8 mouse cellular contexts compared by ENCODE assay signal in the genomic region with DNA sequence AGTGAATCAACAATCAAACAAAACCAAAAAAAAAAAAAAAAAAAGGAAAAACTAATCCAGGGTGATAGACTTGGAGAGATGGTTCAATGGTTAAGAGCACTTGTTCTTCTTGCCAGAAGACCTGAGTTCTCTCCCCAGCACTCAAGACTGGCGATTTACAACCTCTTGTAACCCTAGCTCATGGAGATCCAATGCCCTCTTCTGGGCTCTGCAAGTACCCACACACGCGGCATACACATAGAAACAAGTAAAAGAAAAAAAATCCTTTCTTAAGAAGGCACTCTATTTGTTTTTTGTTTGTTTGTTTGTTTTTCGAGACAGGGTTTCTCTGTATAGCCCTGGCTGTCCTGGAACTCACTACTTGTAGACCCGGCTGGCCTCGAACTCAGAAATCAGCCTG. TPM values are rescaled to one million over a fixed set of nuclear protein-coding genes. Genes with fewer than 3 reads are reported as not detected.
A peak's percentile ranks its signal among the peaks of the same experiment; 100 is the strongest.
DNase-seq lines count a peak whose midpoint lies in the region; ATAC-seq and TF ChIP-seq lines count a peak whose summit lies in the region.

No protein-coding gene starts in this region.

- H3K4me1 ChIP-seq in cerebellum, adult 2 months (ENCODE audit: control insufficient read depth, insufficient read depth, low read length) = no peaks in the 10 kb centered on the region
- peaks cover 7% of the 10 kb centered on the region; the same call in 1 of the 2 replicates for H3K4me1 ChIP-seq in lung, postnatal 0 days (ENCODE audit: insufficient read depth, low read depth, low read length)
- 0 out of 2 replicates have a peak, but pooled peaks cover 4% of the 10 kb centered on the region for H3K4me1 ChIP-seq in lung, adult 2 months (ENCODE audit: control insufficient read depth, insufficient read depth, low read length)
- H3K4me1 ChIP-seq in limb, embryonic 13.5 days = peaks cover 13% of the 10 kb centered on the region
- H3K4me1 ChIP-seq in stomach, embryonic 14.5 days (ENCODE audit: control insufficient read depth, insufficient read depth, low read length) = peaks cover 7% of the 10 kb centered on the region; the same call in 1 of the 2 replicates

- peak overlapping the region; percentile 97 for H3K4me3 ChIP-seq in cerebellum, adult 2 months (replicated peaks; ENCODE audit: insufficient read depth, low read depth, low read length)
- 0 out of 2 replicates have a peak overlapping the region, but pooled peaks have one; percentile 82 for H3K4me3 ChIP-seq in lung, postnatal 0 days (ENCODE audit: low read depth, low read length)
- no peak overlapping the region for H3K4me3 ChIP-seq in lung, adult 2 months (replicated peaks; ENCODE audit: extremely low read depth, low read depth, low read length)
- peak overlapping the region; percentile 81 for H3K4me3 ChIP-seq in limb, embryonic 13.5 days
- H3K4me3 ChIP-seq in stomach, embryonic 14.5 days (ENCODE audit: low read depth, low read length) = peak overlapping the region; percentile 59

- TF ChIP-seq CTCF in cerebellum, adult 2 months (IDR thresholded peaks at IDR 0.05; ENCODE audit: borderline replicate concordance, insufficient read depth, low read depth, low read length) = no peak
- TF ChIP-seq CTCF in lung, postnatal 0 days (IDR thresholded peaks at IDR 0.05) = no peak; the same call in 1 of the 2 replicates
- TF ChIP-seq CTCF in lung, adult 2 months (IDR thresholded peaks at IDR 0.05; ENCODE audit: insufficient read depth, low read length) = no peak

- WGBS in cerebellum, adult 2 months = 84% methylated on average over 6 of the region's 6 CpGs
- WGBS in lung, postnatal 0 days = 83% methylated on average over 6 of the region's 6 CpGs
- 80% methylated on average over 6 of the region's 6 CpGs for WGBS in lung, adult 2 months
- WGBS in limb, embryonic 13.5 days = 84% methylated on average over 6 of the region's 6 CpGs
- WGBS in stomach, embryonic 14.5 days = 88% methylated on average over 6 of the region's 6 CpGs

- ATAC-seq in cerebellum, adult (ENCODE audit: insufficient number of reproducible peaks, low FRiP score, low TSS enrichment) = no peak
- ATAC-seq in lung, postnatal 0 days = no peak
- ATAC-seq in limb, embryonic 13.5 days (ENCODE audit: low FRiP score, low read depth) = no peak
- ATAC-seq in stomach, embryonic 14.5 days (ENCODE audit: insufficient number of reproducible peaks, insufficient read depth, low FRiP score, low read depth) = no peak

- DNase-seq in cerebellum, adult 2 months = no peak
- no peak for DNase-seq in lung, postnatal 0 days (ENCODE audit: low spot score)
- DNase-seq in lung, adult 2 months = no peak
- DNase-seq in layer of hippocampus, postnatal 10 days (ENCODE audit: low spot score in 2 of 2) = no peak
- no peak for DNase-seq in B cell, adult 2 months

- H3K9me3 ChIP-seq in lung, postnatal 0 days (ENCODE audit: low read length) = no peaks in the 10 kb centered on the region
- H3K9me3 ChIP-seq in limb, embryonic 13.5 days = no peaks in the 10 kb centered on the region
- H3K9me3 ChIP-seq in stomach, embryonic 14.5 days (ENCODE audit: control insufficient read depth, low read depth, low read length) = no peaks in the 10 kb centered on the region

- no peak for TF ChIP-seq POLR2A in cerebellum, adult 2 months (IDR thresholded peaks at IDR 0.05; ENCODE audit: borderline replicate concordance, insufficient read depth, low read length)
- no peak for TF ChIP-seq POLR2A in lung, adult 2 months (IDR thresholded peaks at IDR 0.05; ENCODE audit: borderline replicate concordance, extremely low read depth, low read depth, low read length)

- no peak overlapping the region for H3K9ac ChIP-seq in lung, postnatal 0 days (replicated peaks; ENCODE audit: low read depth)
- no peak overlapping the region for H3K9ac ChIP-seq in limb, embryonic 13.5 days
- H3K9ac ChIP-seq in stomach, embryonic 14.5 days (replicated peaks; ENCODE audit: low read depth, low read length) = no peak overlapping the region

- H3K36me3 ChIP-seq in lung, postnatal 0 days (ENCODE audit: insufficient read depth, low read length) = peaks cover 13% of the 10 kb centered on the region
- peaks cover 19% of the 10 kb centered on the region for H3K36me3 ChIP-seq in limb, embryonic 13.5 days
- H3K36me3 ChIP-seq in stomach, embryonic 14.5 days (ENCODE audit: control insufficient read depth, insufficient read depth, low read length) = peaks cover 14% of the 10 kb centered on the region

- H3K27ac ChIP-seq in cerebellum, adult 2 months (ENCODE audit: insufficient read depth, low read length) = no peak overlapping the region
- H3K27ac ChIP-seq in lung, postnatal 0 days (ENCODE audit: low read length) = peak overlapping the region; percentile 89; the same call in 1 of the 2 replicates
- peak overlapping the region; percentile 79; the same call in 1 of the 2 replicates for H3K27ac ChIP-seq in limb, embryonic 13.5 days
- H3K27ac ChIP-seq in stomach, embryonic 14.5 days (ENCODE audit: low read length) = no peak overlapping the region; the same call in 1 of the 2 replicates

- no peaks in the 10 kb centered on the region for H3K27me3 ChIP-seq in cerebellum, adult 2 months (ENCODE audit: control insufficient read depth, insufficient read depth, low read length)
- H3K27me3 ChIP-seq in lung, postnatal 0 days (replicated peaks; ENCODE audit: insufficient read depth, low read length) = no peaks in the 10 kb centered on the region
- H3K27me3 ChIP-seq in limb, embryonic 13.5 days = no peaks in the 10 kb centered on the region
- H3K27me3 ChIP-seq in stomach, embryonic 14.5 days (ENCODE audit: control insufficient read depth, insufficient read depth, low read length) = no peaks in the 10 kb centered on the region

- no peak for TF ChIP-seq EP300 in lung, postnatal 0 days (IDR thresholded peaks at IDR 0.05)

- H3K4me2 ChIP-seq in lung, postnatal 0 days (replicated peaks; ENCODE audit: low read depth, low read length) = peak overlapping the region; percentile 83; the same call in 1 of the 2 replicates
- H3K4me2 ChIP-seq in limb, embryonic 13.5 days (replicated peaks) = peak overlapping the region; percentile 86
- peak overlapping the region; percentile 32; the same call in 1 of the 2 replicates for H3K4me2 ChIP-seq in stomach, embryonic 14.5 days (replicated peaks; ENCODE audit: low read depth, low read length)

RNA-seq across cellular contexts. Expression of a gene that starts 0.8 kb away (rescaled TPM):
- polyA plus RNA-seq in cerebellum, adult 2 months (2012; rRNA removed) = 82.7 and 85.3 TPM in 2 replicates
- polyA plus RNA-seq in lung, postnatal 0 days (2015; fragmentation: Nextera tagmentation; extraction: Ambion mirVana) = 46.1 and 47.4 TPM in 2 replicates
- 46.3 and 53.4 TPM in 2 replicates for polyA plus RNA-seq in lung, adult 2 months (2012; rRNA removed)
- polyA plus RNA-seq in limb, embryonic 13.5 days (2015; fragmentation: Nextera tagmentation; extraction: Ambion mirVana) = 52.8 and 57.3 TPM in 2 replicates
- polyA plus RNA-seq in stomach, embryonic 14.5 days (2014; fragmentation: Nextera tagmentation; extraction: Ambion mirVana) = 53.0 and 55.0 TPM in 2 replicates
- 10 to 100 TPM; 55.2 to 60.4 TPM for total RNA-seq in layer of hippocampus, postnatal 10 days (2021)

RNA-seq across cellular contexts. Expression of a gene that starts 12.5 kb away (rescaled TPM):
- polyA plus RNA-seq in cerebellum, adult 2 months (2012; rRNA removed) = 93.3 and 101 TPM in 2 replicates
- 9.6 and 10.2 TPM in 2 replicates for polyA plus RNA-seq in lung, postnatal 0 days (2015; fragmentation: Nextera tagmentation; extraction: Ambion mirVana)
- polyA plus RNA-seq in lung, adult 2 months (2012; rRNA removed) = 33.1 and 38.8 TPM in 2 replicates
- 20.7 and 21.4 TPM in 2 replicates for polyA plus RNA-seq in limb, embryonic 13.5 days (2015; fragmentation: Nextera tagmentation; extraction: Ambion mirVana)
- 18.7 and 19.0 TPM in 2 replicates for polyA plus RNA-seq in stomach, embryonic 14.5 days (2014; fragmentation: Nextera tagmentation; extraction: Ambion mirVana)
- total RNA-seq in layer of hippocampus, postnatal 10 days (2021) = 100 to 1,000 TPM; 146 to 150 TPM

RNA-seq across cellular contexts. Expression of a gene that starts 15.4 kb away (rescaled TPM):
- 3.1 and 4.0 TPM in 2 replicates for polyA plus RNA-seq in cerebellum, adult 2 months (2012; rRNA removed)
- not detected in 2 replicates for polyA plus RNA-seq in lung, postnatal 0 days (2015; fragmentation: Nextera tagmentation; extraction: Ambion mirVana)
- 0.15 and 1.8 TPM in 2 replicates for polyA plus RNA-seq in lung, adult 2 months (2012; rRNA removed)
- 0.22 TPM in 2 replicates for polyA plus RNA-seq in limb, embryonic 13.5 days (2015; fragmentation: Nextera tagmentation; extraction: Ambion mirVana)
- polyA plus RNA-seq in stomach, embryonic 14.5 days (2014; fragmentation: Nextera tagmentation; extraction: Ambion mirVana) = not detected in 2 replicates
- under 1 TPM; 0.64 to 0.76 TPM for total RNA-seq in layer of hippocampus, postnatal 10 days (2021)

RNA-seq across cellular contexts. Expression of a gene that starts 35.2 kb away (rescaled TPM):
- polyA plus RNA-seq in cerebellum, adult 2 months (2012; rRNA removed) = 1.3 and 2.2 TPM in 2 replicates
- polyA plus RNA-seq in lung, postnatal 0 days (2015; fragmentation: Nextera tagmentation; extraction: Ambion mirVana) = 0.88 and 1.3 TPM in 2 replicates
- polyA plus RNA-seq in lung, adult 2 months (2012; rRNA removed) = 0.65 and 0.68 TPM in 2 replicates
- polyA plus RNA-seq in limb, embryonic 13.5 days (2015; fragmentation: Nextera tagmentation; extraction: Ambion mirVana) = 15.8 and 16.1 TPM in 2 replicates
- polyA plus RNA-seq in stomach, embryonic 14.5 days (2014; fragmentation: Nextera tagmentation; extraction: Ambion mirVana) = 11.4 and 11.8 TPM in 2 replicates
- total RNA-seq in layer of hippocampus, postnatal 10 days (2021) = 1 to 10 TPM in 1 of 2 experiments, under 1 TPM in 1; 0.94 to 1.0 TPM

RNA-seq across cellular contexts. Expression of a gene that starts 35.6 kb away (rescaled TPM):
- 94.6 and 95.8 TPM in 2 replicates for polyA plus RNA-seq in cerebellum, adult 2 months (2012; rRNA removed)
- 53.7 and 60.9 TPM in 2 replicates for polyA plus RNA-seq in lung, postnatal 0 days (2015; fragmentation: Nextera tagmentation; extraction: Ambion mirVana)
- 23.9 and 27.7 TPM in 2 replicates for polyA plus RNA-seq in lung, adult 2 months (2012; rRNA removed)
- 83.9 and 85.9 TPM in 2 replicates for polyA plus RNA-seq in limb, embryonic 13.5 days (2015; fragmentation: Nextera tagmentation; extraction: Ambion mirVana)
- 77.3 and 87.2 TPM in 2 replicates for polyA plus RNA-seq in stomach, embryonic 14.5 days (2014; fragmentation: Nextera tagmentation; extraction: Ambion mirVana)
- total RNA-seq in layer of hippocampus, postnatal 10 days (2021) = 100 to 1,000 TPM; 112 to 125 TPM

Comparison
In these comparisons a context has a peak if more than half of its experiments do, and no peak if none do; other contexts are left out.
1. H3K27ac ChIP-seq: peak in lung, postnatal 0 days (single experiment) and limb, embryonic 13.5 days (single experiment); none in cerebellum, adult 2 months (single experiment) and stomach, embryonic 14.5 days (single experiment).
2. H3K4me2 ChIP-seq: peak in every context shown above with its lines; median percentile 86 in limb, embryonic 13.5 days; 83 in lung, postnatal 0 days; 32 in stomach, embryonic 14.5 days.